Mouse (Mus musculus) forebrain, embryonic 12.5 days (tissue): ENCODE data around the gene Parvb. TPM values are rescaled to one million over a fixed set of nuclear protein-coding genes. Genes with fewer than 3 reads are reported as not detected.
"Not testable (repeated sequence)": the region's sequence is repeated elsewhere in the genome, so short reads cannot be mapped to it uniquely, and the experiment has no call there.

ENCODE experiments used
- ATAC-seq: fragments of 200-750 bp; cut with Nextera tagmentation; 2 replicates; pipeline ENCODE4 v1.8.0; 2017; ENCODE audit warnings: moderate TSS enrichment; ENCODE audit not compliant: low FRiP score
- H3K27ac ChIP-seq: fragments of 300-500 bp; sonication (generic); 2 replicates; pipeline ENCODE4 v1.5.1; 2016; ENCODE audit warnings: mild to moderate bottlenecking
- H3K27me3 ChIP-seq: fragments of 300-500 bp; sonication (generic); 2 replicates; pipeline ENCODE4 v1.6.1; 2016; ENCODE audit warnings: mild to moderate bottlenecking
- H3K36me3 ChIP-seq: fragments of 300-500 bp; sonication (generic); replicated peaks from 2 replicates; pipeline ENCODE4 v1.6.1; 2016; ENCODE audit warnings: mild to moderate bottlenecking
- H3K4me1 ChIP-seq: fragments of 300-500 bp; sonication (generic); 2 replicates; pipeline ENCODE4 v1.6.1; 2016
- H3K4me2 ChIP-seq: fragments of 300-500 bp; sonication (generic); 2 replicates; pipeline ENCODE4 v1.6.1; 2016; ENCODE audit warnings: mild to moderate bottlenecking, moderate library complexity
- H3K4me3 ChIP-seq: fragments of 300-500 bp; sonication (generic); replicated peaks from 2 replicates; pipeline ENCODE4 v1.5.1; 2016; ENCODE audit warnings: mild to moderate bottlenecking
- H3K9ac ChIP-seq: fragments of 300-500 bp; sonication (generic); 2 replicates; pipeline ENCODE4 v1.6.1; 2016; ENCODE audit warnings: mild to moderate bottlenecking
- H3K9me3 ChIP-seq: fragments of 300-500 bp; sonication (generic); 2 replicates; pipeline ENCODE4 v1.6.1; 2016
- WGBS: fragments of 180-500 bp; shearing (Covaris S2); methylation state at CpG from one replicate; pipeline ENCODE4 v1.1.7; 2016; 5-methylcytosine and 5-hydroxymethylcytosine counted together
- polyA plus RNA-seq: library from polyadenylated mRNA; unstranded; fragments of >200 nt; fragmentation: Nextera tagmentation; extraction: Ambion mirVana; gene quantifications from 2 replicates; pipeline ENCODE4 v1.2.1, GENCODE M21; 2016

The Parvb gene
- polyA plus RNA-seq, 1 experiment from 2014 or later: 2.4 TPM

DNA sequence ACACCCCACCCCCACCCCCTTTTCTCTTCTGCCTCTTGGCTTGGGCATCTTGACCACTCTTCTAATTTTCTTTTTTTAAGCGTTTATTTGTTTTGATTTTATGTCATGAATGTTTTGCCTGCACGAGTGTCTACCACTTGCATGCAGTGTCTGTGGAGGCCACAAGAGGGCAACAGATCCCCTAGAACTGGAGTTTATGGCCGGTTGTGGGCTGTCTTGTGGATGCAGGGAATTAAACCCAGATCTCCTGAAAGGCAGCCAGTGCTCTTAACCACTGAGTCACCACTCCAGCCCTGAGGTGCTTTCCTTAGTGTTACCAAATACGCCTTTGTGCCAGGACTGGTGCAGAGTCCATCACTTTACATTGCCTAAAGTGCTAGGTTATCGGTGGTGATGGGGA lies 52.2 kb downstream of the Parvb start:
- Histone ChIP-seq H3K36me3 (no peaks in the 10 kb centered on the region), H3K27ac (no peak overlapping the region), H3K27me3 (no peaks in the 10 kb centered on the region), H3K9me3 (0 out of 2 replicates have a peak, but pooled peaks cover 4% of the 10 kb centered on the region), H3K9ac (no peak overlapping the region), H3K4me1 (peaks cover 9% of the 10 kb centered on the region), H3K4me3 (no peak overlapping the region), H3K4me2 (no peak overlapping the region)
- no peak for ATAC-seq
- WGBS: 61% methylated on average over 5 of the region's 5 CpGs

DNA sequence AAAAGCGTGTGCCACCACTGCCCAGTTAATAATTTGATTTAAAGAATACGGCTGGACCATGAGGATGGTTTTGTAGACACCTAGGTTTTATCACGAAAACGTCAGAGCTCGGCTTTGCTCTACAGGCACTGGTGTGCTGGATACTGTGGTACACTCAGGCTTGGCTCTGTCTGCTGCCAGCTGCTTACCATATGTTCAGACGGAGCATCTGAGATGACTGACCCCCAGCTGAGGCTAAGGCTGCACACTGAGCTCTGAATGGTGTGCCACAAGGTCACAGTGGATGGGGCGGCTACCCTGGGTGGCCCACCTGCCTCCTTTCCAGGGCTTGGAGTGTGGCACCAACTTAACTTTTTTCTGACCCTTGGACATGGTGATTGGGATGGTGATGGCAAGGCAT lies 53.6 kb downstream of the Parvb start:
- Histone ChIP-seq H3K27me3 (no peaks in the 10 kb centered on the region), H3K36me3 (no peaks in the 10 kb centered on the region), H3K4me2 (no peak overlapping the region), H3K4me3 (no peak overlapping the region), H3K9me3 (0 out of 2 replicates have a peak, but pooled peaks cover 4% of the 10 kb centered on the region), H3K27ac (no peak overlapping the region), H3K9ac (no peak overlapping the region), H3K4me1 (peaks cover 9% of the 10 kb centered on the region)
- WGBS: 89% methylated on average over 7 of the region's 7 CpGs
- ATAC-seq: no peak

DNA sequence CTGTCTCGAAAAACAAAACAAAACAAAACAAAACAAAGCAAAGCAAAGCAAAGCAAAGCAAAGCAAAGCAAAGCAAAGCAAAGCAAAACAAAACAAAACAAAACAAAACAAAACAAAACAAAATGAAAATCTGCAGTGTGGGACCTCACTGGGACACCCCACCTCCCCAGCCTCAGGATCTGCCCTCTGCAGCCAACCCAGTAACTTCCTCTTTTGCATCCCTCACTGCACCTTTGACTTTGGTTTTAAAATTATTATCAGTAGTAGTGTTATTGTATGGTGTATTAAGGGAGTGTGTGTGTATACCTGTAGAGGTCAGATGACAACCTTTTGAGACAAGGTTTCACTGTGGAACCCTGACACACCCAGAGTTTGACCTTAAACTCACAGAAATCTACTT lies 57.1 kb downstream of the Parvb start:
- H3K4me1 ChIP-seq: peaks cover 13% of the 10 kb centered on the region
- H3K9ac ChIP-seq, H3K4me3 ChIP-seq, H3K27ac ChIP-seq, H3K4me2 ChIP-seq, H3K9me3 ChIP-seq, H3K27me3 ChIP-seq, ATAC-seq, H3K36me3 ChIP-seq: not testable (repeated sequence)
- WGBS: 82% methylated on average over 1 of the region's 1 CpGs

DNA sequence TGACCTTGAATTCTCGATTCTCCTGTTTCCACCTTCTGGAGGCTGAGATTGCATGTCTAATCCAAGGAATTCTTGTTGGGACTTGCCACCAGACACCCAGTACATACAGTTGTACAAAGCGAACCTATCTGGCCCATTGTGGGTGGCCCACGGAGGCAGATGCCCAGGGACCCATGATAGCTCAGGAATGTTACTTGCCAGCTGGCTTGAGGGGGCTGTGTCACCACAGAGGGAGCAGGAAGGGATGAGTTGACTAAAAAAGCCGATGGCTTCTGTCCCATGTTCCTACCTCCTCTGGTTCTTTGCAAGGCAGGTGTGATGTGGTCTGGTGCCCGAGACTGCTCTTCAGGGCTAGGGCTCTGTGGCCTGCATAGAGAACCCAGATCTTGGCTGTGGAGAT lies 59.3 kb downstream of the Parvb start:
- Histone ChIP-seq H3K4me3 (no peak overlapping the region), H3K4me1 (peaks cover 14% of the 10 kb centered on the region), H3K36me3 (no peaks in the 10 kb centered on the region), H3K4me2 (no peak overlapping the region), H3K9ac (no peak overlapping the region), H3K27ac (no peak overlapping the region), H3K9me3 (no peaks in the 10 kb centered on the region), H3K27me3 (peaks cover 8% of the 10 kb centered on the region; the same call in 1 of the 2 replicates)
- no peak for ATAC-seq
- 91% methylated on average over 5 of the region's 5 CpGs for WGBS

DNA sequence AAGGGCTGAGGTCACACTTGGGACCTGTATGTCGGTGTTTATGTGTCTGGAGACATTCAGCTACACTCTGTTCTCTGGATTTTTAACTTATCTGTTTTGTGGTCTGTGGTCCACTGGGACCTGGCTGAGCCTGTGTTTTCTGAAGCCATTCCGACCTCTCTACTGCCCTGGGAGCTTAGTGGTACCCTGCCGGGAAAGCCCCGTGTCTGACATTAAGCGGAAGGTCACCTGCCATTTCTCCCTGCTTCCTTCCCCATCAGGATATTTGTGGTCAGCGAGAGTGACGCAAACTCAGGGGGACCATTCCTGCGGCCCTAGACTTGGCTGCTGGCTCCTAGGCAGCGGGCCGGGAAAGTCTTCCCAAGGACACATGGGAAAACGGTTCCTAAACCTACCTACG lies 61.7 kb downstream of the Parvb start:
- WGBS: 74% methylated on average over 12 of the region's 12 CpGs
- no peak for ATAC-seq
- H3K9me3 ChIP-seq: no peaks in the 10 kb centered on the region
- no peak overlapping the region for H3K9ac ChIP-seq
- H3K27me3 ChIP-seq: peaks cover 19% of the 10 kb centered on the region
- H3K4me2 ChIP-seq: no peak overlapping the region
- H3K27ac ChIP-seq: no peak overlapping the region
- no peak overlapping the region for H3K4me3 ChIP-seq
- no peaks in the 10 kb centered on the region for H3K36me3 ChIP-seq
- H3K4me1 ChIP-seq: peaks cover 22% of the 10 kb centered on the region

DNA sequence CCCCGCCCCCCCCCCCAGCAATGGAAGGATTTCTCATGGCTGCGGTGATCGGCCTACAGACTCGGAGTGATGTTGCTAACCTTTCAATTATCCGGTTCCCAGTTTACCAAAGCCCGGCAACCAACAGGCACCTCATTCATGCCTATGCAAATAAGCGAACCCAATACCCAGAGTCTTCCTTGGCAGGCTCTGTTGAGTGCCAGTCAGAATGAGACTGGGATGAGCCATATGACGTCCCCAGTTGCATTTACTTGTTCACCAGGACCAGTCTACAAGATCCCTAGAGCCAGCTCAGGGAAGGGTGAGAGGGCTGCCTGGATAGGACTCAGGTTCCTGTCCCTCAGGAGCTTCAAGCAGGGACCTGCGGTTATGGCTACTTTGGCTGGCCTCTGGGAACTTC lies 62.5 kb downstream of the Parvb start:
- H3K27me3 ChIP-seq: peaks cover 24% of the 10 kb centered on the region
- WGBS: 74% methylated on average over 8 of the region's 9 CpGs
- H3K4me2 ChIP-seq: no peak overlapping the region
- no peak overlapping the region for H3K4me3 ChIP-seq
- peaks cover 30% of the 10 kb centered on the region for H3K4me1 ChIP-seq
- no peak for ATAC-seq
- H3K9me3 ChIP-seq: no peaks in the 10 kb centered on the region
- H3K9ac ChIP-seq: no peak overlapping the region
- H3K27ac ChIP-seq: no peak overlapping the region
- H3K36me3 ChIP-seq: no peaks in the 10 kb centered on the region

DNA sequence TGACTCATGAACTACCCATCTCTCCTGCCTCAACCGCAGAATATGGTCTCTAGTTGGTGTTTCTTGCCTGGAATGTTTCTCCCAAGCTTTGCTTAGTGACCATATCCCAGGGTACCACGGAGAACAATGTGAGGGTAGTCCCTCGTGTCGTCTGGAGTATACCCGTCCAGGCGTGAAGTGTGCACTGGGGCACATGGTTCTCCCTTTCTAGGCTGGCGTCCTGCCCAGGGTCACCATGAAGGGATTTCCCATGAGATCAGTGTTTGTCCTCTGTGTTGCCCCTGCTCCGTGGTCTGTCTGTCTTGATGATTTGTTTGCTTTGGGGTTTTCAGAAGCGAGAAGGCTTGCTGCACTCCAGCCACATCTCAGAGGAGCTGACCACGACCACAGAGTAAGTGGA lies 63.4 kb downstream of the Parvb start:
- no peak for ATAC-seq
- H3K4me3 ChIP-seq: no peak overlapping the region
- no peaks in the 10 kb centered on the region for H3K9me3 ChIP-seq
- 80% methylated on average over 10 of the region's 10 CpGs for WGBS
- H3K27ac ChIP-seq: no peak overlapping the region
- no peak overlapping the region for H3K4me2 ChIP-seq
- H3K27me3 ChIP-seq: peaks cover 24% of the 10 kb centered on the region
- H3K4me1 ChIP-seq: peaks cover 39% of the 10 kb centered on the region
- no peaks in the 10 kb centered on the region for H3K36me3 ChIP-seq
- no peak overlapping the region for H3K9ac ChIP-seq

DNA sequence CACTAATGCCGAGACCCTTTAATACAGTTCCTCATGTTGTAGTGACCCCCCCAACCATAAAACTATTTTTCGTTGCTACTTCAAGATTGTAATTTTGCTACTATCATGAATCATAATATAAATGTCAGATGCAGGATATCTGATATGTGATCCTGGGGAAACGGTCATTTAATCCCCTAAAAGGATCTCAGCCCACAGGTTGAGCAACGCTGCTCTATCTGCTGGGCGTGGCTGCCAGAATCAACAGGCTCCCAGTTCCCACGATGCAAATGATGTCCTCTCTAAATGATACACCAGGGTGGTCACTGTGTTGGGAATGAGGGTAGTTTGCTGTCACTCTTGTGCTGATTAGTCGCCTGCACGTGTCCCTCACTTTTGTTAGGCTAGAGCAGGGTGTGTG lies 65.6 kb downstream of the Parvb start:
- Histone ChIP-seq H3K4me1 (peaks cover 61% of the 10 kb centered on the region), H3K9ac (no peak overlapping the region), H3K27me3 (peaks cover 24% of the 10 kb centered on the region), H3K9me3 (no peaks in the 10 kb centered on the region), H3K4me2 (no peak overlapping the region), H3K4me3 (no peak overlapping the region), H3K36me3 (no peaks in the 10 kb centered on the region), H3K27ac (no peak overlapping the region)
- ATAC-seq: no peak
- WGBS: 70% methylated on average over 8 of the region's 8 CpGs

DNA sequence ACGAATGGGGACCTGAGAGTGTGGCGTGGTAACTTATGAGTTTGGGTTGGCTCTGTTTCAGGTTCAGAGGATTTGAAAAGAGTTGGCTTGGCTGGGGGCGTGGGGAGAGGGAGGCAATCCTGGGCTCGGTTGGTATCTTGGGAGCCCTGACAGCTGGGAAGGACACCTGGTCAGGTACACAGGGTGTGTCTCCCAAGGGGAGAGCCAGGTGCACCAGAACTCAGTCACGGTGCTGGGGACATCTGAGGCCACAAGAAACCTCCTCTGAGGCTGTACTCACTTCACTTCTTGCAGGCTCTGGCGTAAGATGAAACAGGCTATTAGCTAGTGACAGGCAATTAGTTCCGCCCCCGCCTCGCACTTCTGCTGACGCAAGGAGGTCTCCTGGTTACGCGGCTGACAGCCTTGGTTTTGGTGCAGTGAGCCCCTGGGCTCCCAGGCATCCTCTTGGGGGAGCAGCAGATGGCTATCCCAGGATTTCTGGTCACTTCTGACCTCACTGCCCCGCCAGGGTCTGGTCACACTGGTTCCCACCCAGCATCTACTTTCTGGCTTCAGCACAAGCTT lies 67.0 kb downstream of the Parvb start:
- 28% methylated on average over 13 of the region's 13 CpGs for WGBS

DNA sequence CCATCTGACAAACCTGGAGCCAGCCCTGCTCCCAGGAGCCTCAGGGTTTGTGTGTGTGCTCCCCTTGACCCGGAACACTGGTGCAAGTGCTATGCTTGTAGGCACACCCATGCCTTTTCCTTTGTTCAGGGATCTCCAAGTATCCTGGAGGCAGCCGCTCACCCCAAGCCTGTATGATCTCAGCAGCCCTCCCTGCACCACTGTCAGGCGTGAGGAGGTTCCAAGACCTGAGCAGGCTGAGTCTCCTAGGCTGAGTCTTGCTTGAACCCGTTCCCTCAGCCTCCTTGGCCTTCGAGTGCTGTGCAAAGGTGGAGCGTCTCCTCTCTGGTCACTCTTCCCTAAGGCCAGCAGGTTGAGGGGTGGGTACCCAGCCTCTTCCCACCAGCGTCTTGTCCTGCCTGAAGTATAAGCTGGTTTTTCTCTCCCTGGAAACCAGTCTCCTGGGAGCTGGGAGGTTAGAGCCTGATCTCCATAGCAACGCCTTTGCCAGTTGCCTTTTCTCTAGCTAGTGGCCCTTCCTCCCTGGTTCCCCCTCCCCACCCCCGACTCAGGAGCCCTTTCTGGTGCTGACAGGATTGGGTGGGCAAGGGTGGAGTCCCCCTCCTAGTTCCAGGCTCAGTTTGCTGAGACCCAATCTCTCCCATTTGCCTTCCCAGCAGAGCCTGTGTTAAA lies 68.0 kb downstream of the Parvb start:
- no peaks in the 10 kb centered on the region for H3K36me3 ChIP-seq
- no peaks in the 10 kb centered on the region for H3K9me3 ChIP-seq
- ATAC-seq: peak; percentile 54
- 0 out of 2 replicates have a peak overlapping the region, but pooled peaks have one; percentile 26 for H3K9ac ChIP-seq
- WGBS: 14% methylated on average over 9 of the region's 9 CpGs
- H3K4me1 ChIP-seq: peaks cover 73% of the 10 kb centered on the region
- no peak overlapping the region for H3K4me3 ChIP-seq
- peak overlapping the region; percentile 81 for H3K27ac ChIP-seq
- peak overlapping the region; percentile 21 for H3K4me2 ChIP-seq
- H3K27me3 ChIP-seq: peaks cover 41% of the 10 kb centered on the region

More for the DNA sequence above, 67.0 kb downstream of the Parvb start:
- H3K4me3 ChIP-seq: no peak overlapping the region
- no peak for ATAC-seq
- no peak overlapping the region for H3K9ac ChIP-seq
- H3K27ac ChIP-seq: peak overlapping the region; percentile 81
- no peaks in the 10 kb centered on the region for H3K36me3 ChIP-seq
- peaks cover 36% of the 10 kb centered on the region for H3K27me3 ChIP-seq
- H3K4me2 ChIP-seq: 0 out of 2 replicates have a peak overlapping the region, but pooled peaks have one; percentile 16
- H3K4me1 ChIP-seq: peaks cover 72% of the 10 kb centered on the region
- H3K9me3 ChIP-seq: no peaks in the 10 kb centered on the region

DNA sequence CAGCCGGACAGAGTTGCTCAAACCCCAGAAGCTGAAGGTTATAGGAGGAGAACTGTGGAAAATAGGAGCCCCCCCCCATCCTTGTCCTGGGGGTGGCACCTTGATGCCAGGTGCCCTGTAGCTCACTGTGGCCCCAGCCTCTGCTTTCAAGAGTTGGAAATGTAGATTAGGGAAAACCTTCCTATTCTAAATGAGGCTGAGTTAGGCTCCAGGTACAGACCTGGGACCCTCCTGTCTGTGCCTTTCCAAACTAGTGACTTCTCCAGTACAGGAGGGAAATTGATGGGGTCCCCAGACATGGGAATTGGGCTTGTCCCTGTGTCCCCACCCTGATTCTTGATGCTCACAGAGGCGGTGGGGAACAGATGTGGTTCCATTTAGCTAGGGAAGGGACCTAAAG lies 68.7 kb downstream of the Parvb start:
- Histone ChIP-seq H3K27me3 (peaks cover 37% of the 10 kb centered on the region), H3K36me3 (no peaks in the 10 kb centered on the region), H3K9me3 (no peaks in the 10 kb centered on the region), H3K9ac (no peak overlapping the region), H3K4me2 (no peak overlapping the region), H3K4me1 (peaks cover 81% of the 10 kb centered on the region), H3K27ac (peak overlapping the region; percentile 81), H3K4me3 (no peak overlapping the region)
- 34% methylated on average over 2 of the region's 2 CpGs for WGBS
- 0 out of 2 replicates have a peak, but pooled peaks have one; percentile 3 for ATAC-seq

DNA sequence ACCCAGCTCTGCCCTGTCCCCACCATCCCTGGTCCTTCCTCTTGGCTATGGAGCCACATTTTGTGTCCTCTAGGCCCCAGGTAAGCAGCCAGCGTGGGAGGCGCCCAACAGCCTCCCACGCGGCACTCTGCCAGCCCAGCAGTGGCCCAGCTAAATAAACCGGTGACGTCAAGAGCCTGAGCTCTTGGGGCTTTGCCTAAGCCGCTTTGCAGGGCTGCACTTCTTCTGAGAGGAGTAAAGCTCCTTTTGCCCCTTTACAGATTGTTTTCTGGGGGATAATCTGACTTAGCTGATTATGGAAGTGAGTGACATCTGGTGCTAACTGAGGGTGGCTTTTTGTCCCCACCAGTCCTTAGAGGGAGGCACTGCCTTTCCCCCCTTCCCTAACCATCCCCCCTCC lies 69.2 kb downstream of the Parvb start:
- H3K9me3 ChIP-seq: no peaks in the 10 kb centered on the region
- peaks cover 34% of the 10 kb centered on the region for H3K27me3 ChIP-seq
- peak overlapping the region; percentile 15 for H3K4me2 ChIP-seq
- peak; percentile 31; the same call in 1 of the 2 replicates for ATAC-seq
- H3K4me3 ChIP-seq: no peak overlapping the region
- no peaks in the 10 kb centered on the region for H3K36me3 ChIP-seq
- peak overlapping the region; percentile 81 for H3K27ac ChIP-seq
- 5% methylated on average over 7 of the region's 7 CpGs for WGBS
- H3K4me1 ChIP-seq: peaks cover 85% of the 10 kb centered on the region
- H3K9ac ChIP-seq: peak overlapping the region; percentile 21; the same call in 1 of the 2 replicates
